Mouse (Mus musculus) adrenal gland, adult 18-20 months (tissue): ENCODE measurements at regions not wholly inside any gene's neighbourhood (a gene's known extent, or its start where the extent isn't known, plus 50 kb on each side); places are given as distances from the start of the nearest gene placed in this dataset.

Source experiments
- DNase-seq, 2 experiments: peaks; one replicate each; pipeline ENCODE4 v3.0.0; 2021 to 2022; ENCODE audit warnings: low spot score in 2 of 2

GRCm38 (mm10) chr5:101297511-101298102 lies 367.2 kb downstream of the Nkx6-1 start:
- no peak for DNase-seq

GRCm38 (mm10) chr5:101295941-101296340 lies 368.9 kb downstream of the Nkx6-1 start:
- no peak for DNase-seq

DNA sequence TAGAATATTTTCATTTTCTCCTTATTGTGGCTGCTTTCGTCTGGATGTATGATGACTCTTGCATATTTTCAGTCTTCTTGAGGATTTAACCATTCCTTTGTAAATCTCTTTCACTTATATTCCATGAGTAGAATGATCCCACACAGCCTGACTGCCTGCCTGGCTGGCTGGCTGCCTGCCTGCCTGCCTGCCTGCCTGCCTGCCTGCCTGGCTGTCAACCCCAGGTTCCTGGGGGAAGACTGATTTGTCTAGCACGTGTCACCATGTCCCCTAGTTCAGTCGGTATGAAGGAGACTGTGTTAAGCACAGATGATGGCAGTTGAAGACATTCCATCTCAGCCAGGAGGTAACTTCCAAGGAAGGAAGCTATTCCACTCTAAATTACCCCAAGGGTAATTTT lies 370.8 kb downstream of the Nkx6-1 start:
- DNase-seq: no peak

DNA sequence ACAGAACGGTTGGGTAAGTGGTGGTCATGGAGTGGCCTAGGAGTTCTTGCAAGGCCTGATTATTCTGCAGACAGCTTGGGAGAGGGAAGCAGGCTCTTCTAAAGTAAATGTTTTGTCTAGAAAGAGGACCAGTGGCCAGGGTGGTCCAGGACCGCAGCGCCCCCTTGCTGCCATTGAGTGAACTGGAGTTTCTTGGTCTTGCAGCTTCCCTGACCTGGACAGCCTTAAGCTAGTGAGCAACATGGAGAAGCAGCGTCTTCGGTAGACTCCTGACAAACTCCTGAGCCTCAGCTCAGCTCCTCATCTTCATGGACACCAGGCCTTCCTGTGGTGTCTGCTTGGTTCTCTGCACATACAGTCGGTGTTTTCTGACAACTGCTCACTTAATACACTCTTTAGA lies 376.4 kb downstream of the Nkx6-1 start:
- peak; percentile 7 to 32 for DNase-seq

DNA sequence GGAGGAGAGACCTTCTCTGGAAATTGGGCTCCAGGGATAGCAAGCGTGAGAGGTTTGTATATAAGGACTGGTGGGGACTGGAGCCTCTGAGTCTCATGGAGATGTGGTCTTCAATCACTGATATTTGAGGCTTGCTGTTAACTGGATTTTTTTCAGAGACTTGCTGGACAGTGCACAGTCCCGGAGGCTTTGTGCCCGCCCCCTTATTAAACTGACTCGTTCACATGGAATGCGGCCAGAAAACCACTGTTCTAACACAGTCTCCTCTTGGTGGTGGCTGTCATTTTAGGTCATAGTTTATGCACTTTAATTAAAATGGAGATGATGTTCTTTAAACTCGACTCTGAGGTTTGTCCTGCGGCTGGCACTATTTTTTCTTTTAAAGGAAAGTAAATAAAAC lies 378.9 kb downstream of the Nkx6-1 start:
- DNase-seq: no peak

GRCm38 (mm10) chr5:101250474-101250873 lies 405.0 kb downstream of the Gpat3 start:
- no peak for DNase-seq

GRCm38 (mm10) chr5:101242651-101243050 lies 397.1 kb downstream of the Gpat3 start:
- DNase-seq: no peak

GRCm38 (mm10) chr5:101239298-101240118 lies 394.0 kb downstream of the Gpat3 start:
- no peak for DNase-seq

DNA sequence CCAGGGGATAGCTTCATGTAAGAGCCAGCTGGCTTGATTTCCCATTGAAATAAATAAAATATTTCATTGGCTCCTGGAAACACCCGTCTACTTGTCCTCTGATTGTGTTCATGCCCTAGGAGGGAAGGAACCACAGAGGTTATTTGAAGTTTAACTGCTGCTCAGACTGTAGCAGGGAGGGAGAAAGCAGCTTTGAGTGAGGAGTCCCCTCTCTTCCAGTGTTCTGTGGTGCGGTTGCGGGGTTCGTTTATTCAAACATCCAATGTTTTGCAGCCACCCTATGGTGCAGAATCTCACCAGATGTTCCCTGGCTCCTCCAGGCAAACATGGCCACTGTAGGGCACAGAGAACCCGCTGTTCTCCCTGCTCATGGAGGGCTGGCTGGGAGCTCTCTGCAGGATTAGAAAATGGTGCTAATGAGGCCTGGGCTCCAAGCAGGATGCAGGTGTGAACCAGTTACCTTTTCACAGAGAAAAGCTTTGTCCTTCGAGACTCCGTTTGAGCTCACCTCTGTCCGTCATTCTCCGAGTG lies 390.7 kb downstream of the Gpat3 start:
- no peak for DNase-seq

GRCm38 (mm10) chr5:101222390-101222789 lies 376.9 kb downstream of the Gpat3 start:
- no peak for DNase-seq

DNA sequence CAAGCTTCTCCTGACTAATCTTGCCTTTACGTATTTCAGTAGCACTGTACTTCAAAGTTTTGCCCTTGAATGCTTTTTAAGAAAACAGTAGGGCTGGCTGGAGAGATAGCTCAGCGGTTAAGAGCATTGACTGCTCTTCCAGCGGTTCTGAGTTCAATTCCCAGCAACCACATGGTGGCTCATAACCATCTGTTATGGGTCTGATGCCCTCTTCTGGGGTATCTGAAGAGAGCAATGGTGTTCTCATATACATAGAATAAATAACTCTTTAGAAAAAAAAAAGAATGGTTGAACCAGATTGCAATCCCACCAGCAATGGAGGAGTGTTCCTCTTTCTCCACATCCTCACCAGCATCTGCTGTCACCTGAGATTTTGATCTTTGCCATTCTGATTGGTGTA lies 372.6 kb downstream of the Gpat3 start:
- DNase-seq: no peak

GRCm38 (mm10) chr5:101216837-101217571 lies 371.5 kb downstream of the Gpat3 start:
- no peak for DNase-seq

DNA sequence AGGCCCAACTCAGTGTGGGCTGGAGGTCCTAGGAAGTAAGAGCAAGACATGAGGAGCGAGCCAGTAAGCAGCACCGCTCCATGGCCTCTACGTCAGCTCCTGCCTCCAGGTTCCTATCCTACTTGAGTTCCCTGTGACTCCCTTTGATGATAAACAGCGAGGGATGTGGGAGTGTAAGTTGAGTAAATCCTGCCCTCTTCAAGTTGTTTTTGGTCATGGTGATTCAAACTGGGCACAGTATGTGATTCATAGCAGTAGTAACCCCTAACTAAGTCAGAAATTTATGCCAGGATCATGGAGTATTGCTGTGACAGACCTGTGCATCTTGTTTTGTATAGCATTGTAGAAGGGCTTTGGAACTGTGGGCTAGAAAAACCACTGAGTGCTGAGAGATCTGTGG lies 366.5 kb downstream of the Gpat3 start:
- DNase-seq: no peak

- no peak for DNase-seq
Measured at GRCm38 (mm10) chr5:101208150-101208549, 362.6 kb downstream of the Gpat3 start.

DNA sequence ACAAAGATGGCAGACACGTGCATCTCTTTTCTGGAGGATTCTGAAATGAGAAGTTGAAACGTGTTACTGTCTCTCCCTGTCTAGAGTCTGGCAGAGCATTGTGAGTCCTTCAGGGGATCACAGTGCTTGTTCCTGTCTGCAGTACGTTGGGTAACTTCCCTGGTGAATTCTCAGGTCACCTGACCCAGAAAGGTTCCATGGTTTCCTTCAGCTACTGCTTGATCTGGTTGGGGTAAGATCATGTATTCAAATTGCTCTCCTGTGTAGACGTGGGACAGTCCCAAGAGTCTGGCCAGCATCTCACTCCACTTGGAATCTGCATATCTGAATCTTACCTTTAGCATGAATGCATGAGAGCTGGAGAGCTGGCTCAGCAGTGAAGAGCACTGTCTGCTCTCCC lies 350.0 kb downstream of the Gpat3 start:
- no peak for DNase-seq

- DNase-seq: no peak
Measured at GRCm38 (mm10) chr5:101190976-101191375, 345.5 kb downstream of the Gpat3 start.

DNA sequence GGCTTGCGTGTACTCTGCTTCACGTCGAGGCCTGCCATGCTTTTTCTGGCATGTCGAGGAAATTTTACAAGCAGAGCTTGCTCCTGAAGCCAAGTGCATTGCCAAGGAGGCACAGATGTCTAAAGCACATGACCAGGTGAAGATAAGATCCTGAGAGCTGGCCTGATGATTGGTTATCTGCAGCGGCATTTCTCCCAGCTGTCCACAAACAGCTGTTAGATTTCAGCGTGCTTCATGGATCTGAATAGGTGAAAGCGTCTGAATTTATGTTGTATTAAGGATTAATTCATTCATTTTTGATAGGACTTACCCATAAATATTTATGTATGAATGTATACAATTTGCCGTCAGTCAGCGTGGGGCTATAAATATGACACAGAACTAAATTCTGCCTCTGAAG lies 327.7 kb downstream of the Gpat3 start:
- DNase-seq: no peak

DNA sequence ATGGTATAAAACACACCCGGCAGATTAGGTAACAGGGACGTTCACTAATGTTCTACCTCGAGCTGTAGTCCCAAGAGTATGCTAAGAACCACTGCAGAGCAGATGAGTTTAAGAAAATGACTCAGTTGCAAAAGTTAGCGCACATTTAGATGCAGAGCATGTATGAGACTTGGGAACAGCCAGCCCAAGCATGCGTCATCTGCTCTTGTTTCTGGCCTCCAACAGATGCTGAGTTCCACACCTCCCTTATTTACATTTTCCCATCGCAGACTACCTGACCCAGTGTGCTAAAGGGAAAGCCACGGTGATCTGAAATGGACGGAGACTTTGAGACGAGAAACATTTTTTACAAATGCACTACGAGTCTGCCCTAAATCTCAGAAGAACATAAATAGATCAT lies 327.3 kb downstream of the Gpat3 start:
- DNase-seq: no peak

DNA sequence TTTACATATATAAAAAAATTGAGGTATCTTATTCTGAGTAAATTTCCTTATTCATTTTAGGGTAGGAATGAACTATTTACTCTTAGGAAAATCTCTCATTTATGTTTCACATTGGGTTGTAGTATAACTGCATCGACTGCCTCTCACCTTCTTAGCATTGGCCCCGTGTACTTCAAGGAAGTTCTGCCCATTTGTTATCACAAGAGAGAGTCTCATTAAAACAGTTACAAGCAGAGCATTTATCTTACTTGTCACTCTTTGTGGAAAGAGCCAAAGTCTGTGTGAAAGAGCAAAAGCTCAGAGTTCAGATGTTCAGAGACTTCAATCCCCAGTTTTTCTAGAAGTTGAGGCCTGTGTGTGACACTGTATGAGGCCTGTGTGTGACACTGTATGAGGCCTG lies 323.6 kb downstream of the Gpat3 start:
- DNase-seq: no peak

GRCm38 (mm10) chr5:101163624-101164213 lies 318.2 kb downstream of the Gpat3 start:
- no peak for DNase-seq

- DNase-seq: no peak
Measured at GRCm38 (mm10) chr5:101163112-101163511, 317.6 kb downstream of the Gpat3 start.

DNA sequence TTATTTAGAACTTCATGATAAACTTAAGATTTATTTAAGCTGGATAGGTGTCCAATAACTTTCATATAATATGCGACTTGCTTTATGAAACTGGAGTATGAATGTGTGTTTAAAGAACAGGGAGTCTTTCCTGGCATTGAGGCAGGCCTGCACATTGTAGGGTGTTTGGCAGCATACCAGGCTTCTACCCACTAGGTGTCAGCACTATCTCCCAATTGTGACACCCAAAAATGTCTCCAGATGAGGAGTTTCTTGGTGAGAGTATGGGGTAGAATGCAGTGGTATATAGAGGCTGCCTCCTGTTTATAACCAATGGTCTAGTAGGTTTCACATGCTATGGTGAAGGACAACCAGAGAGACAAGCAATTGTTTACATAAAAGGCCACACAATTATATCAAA lies 311.9 kb downstream of the Gpat3 start:
- no peak for DNase-seq
